Mouse (Mus musculus): Measurements from ENCODE around the gene Sh2d3c. TPM values are rescaled to one million over a fixed set of nuclear protein-coding genes. Genes with fewer than 3 reads are reported as not detected.

Gene Sh2d3c
- polyA plus RNA-seq, 1 experiment from 2014 or later = 23.7 TPM

GRCm38 (mm10) chr2:32795748-32796418, 75.0 kb downstream of the Sh2d3c start:
- 79% methylated on average over 13 of the region's 13 CpGs for WGBS
- peaks cover 64% of the 10 kb centered on the region for H3K36me3 ChIP-seq (ENCODE audit: control insufficient read depth, insufficient read depth, low read length)
- no peak overlapping the region for H3K27ac ChIP-seq (replicated peaks in 1 of 2; ENCODE audit: control insufficient read depth in 1 of 2, insufficient read depth in 1 of 2, low read depth in 2 of 2, low read length in 2 of 2)
- H3K9ac ChIP-seq (ENCODE audit: low read length) = no peak overlapping the region
- H3K27me3 ChIP-seq (ENCODE audit: control insufficient read depth, insufficient read depth, low read length) = no peaks in the 10 kb centered on the region
- H3K9me3 ChIP-seq (ENCODE audit: control insufficient read depth, low read length) = no peaks in the 10 kb centered on the region
- H3K4me1 ChIP-seq (ENCODE audit: control insufficient read depth in 2 of 2, insufficient read depth in 2 of 2, low read length in 2 of 2) = peaks cover 13 to 26% of the 10 kb centered on the region in 2 experiments
- ATAC-seq (ENCODE audit: insufficient number of reproducible peaks, insufficient read depth, low FRiP score, low read depth) = no peak
- no peak overlapping the region for H3K4me3 ChIP-seq (ENCODE audit: control insufficient read depth in 1 of 2, insufficient read depth in 1 of 2, low read depth in 1 of 2, low read length in 2 of 2)
- H3K4me2 ChIP-seq (ENCODE audit: low read length) = no peak overlapping the region

DNA sequence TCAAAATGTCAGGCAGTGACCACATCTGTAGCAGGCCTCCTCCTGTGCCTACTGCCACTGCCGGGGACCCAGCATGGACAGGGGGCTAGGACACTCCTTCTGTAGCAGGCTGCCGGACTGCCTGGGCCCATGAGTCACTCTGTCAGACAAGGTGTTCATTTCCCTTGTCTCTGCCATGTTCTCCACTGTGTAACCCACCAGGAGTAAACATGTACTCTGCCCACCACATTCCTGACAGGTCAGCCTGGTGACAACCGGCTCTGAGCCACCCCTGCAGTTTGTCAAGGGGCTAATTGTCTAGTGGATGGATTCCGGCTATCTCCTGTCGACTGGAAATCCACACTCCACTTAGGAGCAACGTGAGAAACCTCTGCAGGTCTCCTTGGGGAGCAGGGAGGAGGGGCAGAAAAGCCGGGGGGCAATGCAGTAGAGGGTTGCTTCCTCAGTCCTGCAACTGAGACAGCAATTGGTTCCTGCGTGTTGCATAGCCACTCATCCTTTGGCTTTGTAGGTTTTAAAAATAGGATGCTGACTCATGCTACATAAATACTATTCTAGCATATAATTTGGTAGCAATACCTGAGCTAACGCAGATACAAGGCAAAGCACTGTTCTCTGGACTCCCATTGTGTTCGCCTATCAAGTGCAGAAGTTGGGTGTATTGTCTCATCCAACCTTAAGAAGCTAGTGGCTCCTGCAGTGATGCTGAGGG, 77.6 kb downstream of the Sh2d3c start:
- H3K4me2 ChIP-seq (ENCODE audit: low read length) = no peak overlapping the region
- no peaks in the 10 kb centered on the region for H3K9me3 ChIP-seq (ENCODE audit: control insufficient read depth, low read length)
- no peaks in the 10 kb centered on the region for H3K27me3 ChIP-seq (ENCODE audit: control insufficient read depth, insufficient read depth, low read length)
- H3K27ac ChIP-seq (replicated peaks in 1 of 2; ENCODE audit: control insufficient read depth in 1 of 2, insufficient read depth in 1 of 2, low read depth in 2 of 2, low read length in 2 of 2) = peak overlapping the region; percentile 72 to 75
- H3K9ac ChIP-seq (ENCODE audit: low read length) = no peak overlapping the region
- no peak overlapping the region for H3K4me3 ChIP-seq (ENCODE audit: control insufficient read depth in 1 of 2, insufficient read depth in 1 of 2, low read depth in 1 of 2, low read length in 2 of 2)
- H3K4me1 ChIP-seq (ENCODE audit: control insufficient read depth in 2 of 2, insufficient read depth in 2 of 2, low read length in 2 of 2) = peaks cover 10 to 18% of the 10 kb centered on the region in 2 experiments
- peaks cover 85% of the 10 kb centered on the region for H3K36me3 ChIP-seq (ENCODE audit: control insufficient read depth, insufficient read depth, low read length)
- peak; percentile 40; the same call in 1 of the 2 replicates for ATAC-seq (ENCODE audit: insufficient number of reproducible peaks, insufficient read depth, low FRiP score, low read depth)
- 24% methylated on average over 10 of the region's 10 CpGs for WGBS

MicroRNAs encoded within 50 kb of the gene (microRNA counts, 519-probe panel; counts per million panel counts)
- 322 counts per million, percentile 70 among the panel's probes with 10 or more counts for microRNA mmu-miR-2861

Small RNAs within 50 kb of the gene (microRNA-seq; reads per million reads assigned to microRNA genes)
- gene Gm47291 = not detected
- gene Mir2861 = not detected
- gene Mir3960 = not detected
- not detected for gene Mir8093

Other genes starting within 250 kb of the Sh2d3c start
- 5.8 and 6.3 TPM in 2 replicates for gene Fam102a, start 185.7 kb upstream of the Sh2d3c start, polyA plus RNA-seq (2014; fragmentation: Nextera tagmentation; extraction: Ambion mirVana)
- gene Dpm2, start 150.2 kb upstream of the Sh2d3c start, polyA plus RNA-seq (2014; fragmentation: Nextera tagmentation; extraction: Ambion mirVana) = 72.9 and 85.0 TPM in 2 replicates
- gene Pip5kl1, start 146.3 kb upstream of the Sh2d3c start, polyA plus RNA-seq (2014; fragmentation: Nextera tagmentation; extraction: Ambion mirVana) = 0.19 TPM in 1 of 2 replicates, not detected in the other
- 0.13 TPM in 1 of 2 replicates, not detected in the other for gene 9430097D07Rik, start 145.4 kb upstream of the Sh2d3c start, polyA plus RNA-seq (2014; fragmentation: Nextera tagmentation; extraction: Ambion mirVana)
- 33.4 and 35.7 TPM in 2 replicates for gene St6galnac4, start 134.0 kb upstream of the Sh2d3c start, polyA plus RNA-seq (2014; fragmentation: Nextera tagmentation; extraction: Ambion mirVana)
- gene St6galnac6, start 121.3 kb upstream of the Sh2d3c start, polyA plus RNA-seq (2014; fragmentation: Nextera tagmentation; extraction: Ambion mirVana) = 11.0 and 12.2 TPM in 2 replicates
- gene Ak1, start 99.3 kb upstream of the Sh2d3c start, polyA plus RNA-seq (2014; fragmentation: Nextera tagmentation; extraction: Ambion mirVana) = 336 and 355 TPM in 2 replicates
- 146 and 148 TPM in 2 replicates for gene Eng, start 74.5 kb upstream of the Sh2d3c start, polyA plus RNA-seq (2014; fragmentation: Nextera tagmentation; extraction: Ambion mirVana)
- 12.1 and 12.2 TPM in 2 replicates for gene Fpgs, start 16.9 kb upstream of the Sh2d3c start, polyA plus RNA-seq (2014; fragmentation: Nextera tagmentation; extraction: Ambion mirVana)
- 44.5 and 45.3 TPM in 2 replicates for gene Cdk9, start 8.0 kb upstream of the Sh2d3c start, polyA plus RNA-seq (2014; fragmentation: Nextera tagmentation; extraction: Ambion mirVana)
- gene 6330409D20Rik, start 20.0 kb downstream of the Sh2d3c start, polyA plus RNA-seq (2014; fragmentation: Nextera tagmentation; extraction: Ambion mirVana) = 0.68 TPM in 1 of 2 replicates, not detected in the other
- gene Tor2a, start 36.2 kb downstream of the Sh2d3c start, polyA plus RNA-seq (2014; fragmentation: Nextera tagmentation; extraction: Ambion mirVana) = 38.0 and 42.7 TPM in 2 replicates
- 0.22 TPM in 1 of 2 replicates, not detected in the other for gene Ttc16, start 54.6 kb downstream of the Sh2d3c start, polyA plus RNA-seq (2014; fragmentation: Nextera tagmentation; extraction: Ambion mirVana)
- gene Ptrh1, start 54.7 kb downstream of the Sh2d3c start, polyA plus RNA-seq (2014; fragmentation: Nextera tagmentation; extraction: Ambion mirVana) = 2.6 and 3.6 TPM in 2 replicates
- 0.35 and 0.36 TPM in 2 replicates for gene Cfap157, start 63.4 kb downstream of the Sh2d3c start, polyA plus RNA-seq (2014; fragmentation: Nextera tagmentation; extraction: Ambion mirVana)
- gene Stxbp1, start 126.2 kb downstream of the Sh2d3c start, polyA plus RNA-seq (2014; fragmentation: Nextera tagmentation; extraction: Ambion mirVana) = 28.7 and 29.7 TPM in 2 replicates
- 18.1 and 25.1 TPM in 2 replicates for gene Fam129b, start 155.1 kb downstream of the Sh2d3c start, polyA plus RNA-seq (2014; fragmentation: Nextera tagmentation; extraction: Ambion mirVana)
- gene Rpl12, start 240.5 kb downstream of the Sh2d3c start, polyA plus RNA-seq (2014; fragmentation: Nextera tagmentation; extraction: Ambion mirVana) = 112 and 129 TPM in 2 replicates
- 6.3 and 7.4 TPM in 2 replicates for gene Lrsam1, start 240.6 kb downstream of the Sh2d3c start, polyA plus RNA-seq (2014; fragmentation: Nextera tagmentation; extraction: Ambion mirVana)